Mouse (Mus musculus) left cerebral cortex, adult 11 months (tissue): ENCODE measurements around the gene Gjb5.
A peak's percentile ranks its signal among the peaks of the same experiment; 100 is the strongest.

Experiments used
- DNase-seq: peaks from one replicate; pipeline ENCODE4 v3.0.0; 2022; ENCODE audit warnings: low spot score

Gene Gjb5

DNA sequence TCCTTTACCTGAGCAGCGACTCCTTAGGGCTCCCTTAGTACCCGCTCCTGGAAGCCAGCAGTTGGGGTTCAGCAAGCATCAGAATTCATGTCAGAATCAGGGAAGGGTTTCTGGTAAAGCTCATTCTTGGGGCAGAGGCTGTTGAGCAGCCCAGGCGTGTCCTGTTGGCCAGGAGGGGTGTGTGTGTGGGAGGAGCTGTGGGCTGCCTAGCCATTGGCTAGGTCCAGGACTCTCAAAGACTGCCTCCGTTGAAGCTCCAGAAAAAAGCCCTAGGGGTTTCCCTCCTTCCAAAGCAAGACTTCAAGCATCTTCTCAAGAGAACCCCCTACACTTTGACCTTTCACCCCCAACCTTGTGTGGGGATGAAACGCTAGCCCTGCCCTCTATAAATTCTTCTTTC, at the start of gene Gjb5:
Gene Gjb5 (minus strand): TSS at position 164 of the 400 bp plus-strand sequence.
- no peak for DNase-seq

DNA sequence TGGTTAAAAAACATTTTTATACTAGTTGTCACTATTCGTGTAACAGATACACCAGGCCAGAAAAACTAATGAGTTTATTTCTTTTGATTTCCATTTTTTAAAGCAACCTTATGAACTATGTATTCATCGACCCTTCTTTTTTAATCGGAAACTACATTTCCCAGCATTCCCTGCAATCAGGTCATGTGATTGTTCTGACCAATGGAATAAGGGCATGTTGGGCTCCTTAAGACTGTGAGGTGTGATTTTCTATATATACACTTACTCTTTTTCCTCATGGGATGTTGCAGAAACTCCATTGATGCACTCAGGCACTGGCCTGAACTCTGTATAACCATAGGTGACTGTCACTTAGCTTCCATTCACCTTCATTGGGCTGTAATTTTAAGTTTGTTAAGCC, 44.6 kb upstream of the Gjb5 start:
- no peak for DNase-seq

DNA sequence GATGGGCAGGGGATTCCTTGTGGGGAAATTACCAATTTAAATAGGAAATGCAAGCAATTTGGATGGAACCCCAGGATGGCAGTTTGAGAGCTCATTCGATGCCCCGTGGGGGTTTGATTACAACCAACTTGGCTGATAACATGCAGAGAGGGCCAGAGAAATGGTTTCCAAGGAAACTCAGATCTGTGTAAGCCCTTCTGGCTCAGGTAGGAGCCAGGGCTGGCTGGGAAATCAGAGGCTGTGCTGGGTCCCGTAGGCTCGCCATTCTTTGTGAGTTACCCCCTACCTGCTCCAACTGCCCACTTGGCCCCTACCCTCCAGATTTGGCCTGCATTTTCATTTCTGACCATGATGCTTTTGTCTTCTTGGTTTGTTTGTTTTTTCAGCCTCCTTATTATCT, 44.2 kb upstream of the Gjb5 start:
- no peak for DNase-seq

DNA sequence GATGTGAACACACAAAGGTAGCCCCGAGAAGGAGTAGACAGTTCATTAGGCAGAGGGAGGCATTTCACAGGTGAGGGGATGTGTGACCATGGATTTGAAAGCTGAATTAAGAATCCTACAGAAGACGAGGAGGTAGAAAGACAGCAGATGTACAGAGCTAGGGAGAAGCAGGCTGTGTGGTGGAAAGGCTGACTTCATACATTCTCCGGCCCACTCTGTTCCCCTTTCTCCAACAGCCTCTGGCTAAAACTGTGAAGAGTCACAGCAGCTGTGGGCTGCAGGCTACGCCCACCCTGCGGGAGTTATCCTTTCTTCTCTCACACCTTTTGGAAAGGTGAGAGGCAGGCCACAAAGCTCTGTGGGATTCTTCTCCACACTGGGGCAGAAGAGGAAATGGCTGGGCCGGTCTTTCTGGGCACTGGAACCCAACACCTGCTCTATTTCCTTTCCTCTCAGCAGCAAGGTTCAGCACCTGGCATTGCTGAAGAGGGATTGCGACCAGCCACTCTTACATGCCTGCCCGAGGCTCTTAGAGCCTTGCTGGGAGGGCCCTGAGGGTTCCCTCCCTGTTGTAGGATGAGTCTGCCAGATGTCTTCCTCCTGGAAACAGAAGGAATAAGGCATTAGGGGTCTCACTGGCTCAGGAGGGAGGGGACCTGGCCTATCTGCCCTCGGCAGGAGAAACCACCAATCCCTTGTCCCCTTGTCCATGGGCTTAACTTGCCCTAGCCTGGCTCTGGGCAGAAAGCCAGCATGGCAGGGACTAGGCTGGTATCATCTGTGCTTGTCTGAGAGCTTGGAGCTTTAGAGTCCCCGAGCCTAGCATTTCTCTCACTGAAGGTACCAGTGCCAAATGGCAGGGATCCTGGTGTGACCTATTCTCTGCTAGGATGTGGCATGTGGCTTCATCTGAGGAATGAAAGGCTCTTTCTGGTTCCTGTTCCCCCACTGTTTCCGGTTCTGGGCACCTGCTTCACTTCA, 42.5 kb upstream of the Gjb5 start:
- DNase-seq: no peak

DNA sequence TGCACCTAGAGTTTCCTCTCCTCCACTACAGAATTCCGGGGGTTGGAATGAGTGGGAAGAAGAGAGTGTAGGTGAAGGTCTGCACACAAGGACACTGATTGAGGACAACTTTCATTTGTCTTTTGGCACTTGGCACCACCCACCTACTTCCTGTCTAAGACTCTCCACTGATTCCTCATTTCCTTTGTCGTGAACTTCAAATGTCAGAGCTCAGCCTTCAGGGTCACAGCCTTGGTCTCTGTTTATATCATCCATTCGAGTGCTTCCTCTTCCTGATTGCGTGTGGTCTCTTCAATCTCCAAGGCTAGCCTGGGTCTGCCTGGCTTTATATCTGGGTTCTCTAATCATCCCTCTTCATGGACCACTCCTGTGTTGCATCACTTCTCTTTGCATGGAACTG, 37.6 kb upstream of the Gjb5 start:
- no peak for DNase-seq

DNA sequence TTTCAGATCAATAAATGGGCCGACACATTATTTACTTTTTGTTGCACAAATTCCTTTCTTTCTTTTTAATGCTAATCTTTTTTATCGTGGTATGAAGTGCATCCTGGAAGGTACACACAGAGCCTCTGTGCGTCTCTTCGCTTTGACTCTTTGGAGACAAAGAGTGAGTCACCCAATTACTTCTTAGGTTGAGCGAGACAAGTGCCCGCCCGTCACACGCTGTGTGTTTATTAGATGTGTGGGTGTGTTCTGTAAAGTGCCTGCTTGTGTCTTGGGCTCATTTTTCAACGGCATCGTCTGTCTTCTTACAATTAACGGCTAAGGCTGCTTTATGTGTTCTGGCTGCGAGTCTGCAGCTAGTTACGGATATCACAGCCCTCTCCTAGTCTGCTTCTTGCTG, 31.7 kb upstream of the Gjb5 start:
- no peak for DNase-seq

DNA sequence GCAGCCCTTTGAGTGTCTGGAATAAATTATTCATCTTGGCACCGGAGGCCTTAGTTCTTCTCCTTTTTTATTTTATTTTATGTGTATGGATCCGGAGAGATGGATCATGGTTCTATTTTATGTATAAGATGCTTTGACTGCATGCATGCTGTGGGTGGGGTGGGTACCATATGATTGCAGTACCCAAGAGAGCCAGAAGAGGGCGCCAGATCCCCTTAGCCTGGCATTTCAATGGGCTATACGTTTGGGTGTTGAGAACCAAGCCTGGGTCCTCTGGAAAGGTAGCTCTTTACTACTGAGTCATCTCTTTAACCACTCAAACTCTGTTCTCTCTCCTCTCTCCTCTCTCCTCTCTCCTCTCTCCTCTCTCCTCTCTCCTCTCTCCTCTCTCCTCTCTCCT, 19.4 kb upstream of the Gjb5 start:
- DNase-seq: no peak

DNA sequence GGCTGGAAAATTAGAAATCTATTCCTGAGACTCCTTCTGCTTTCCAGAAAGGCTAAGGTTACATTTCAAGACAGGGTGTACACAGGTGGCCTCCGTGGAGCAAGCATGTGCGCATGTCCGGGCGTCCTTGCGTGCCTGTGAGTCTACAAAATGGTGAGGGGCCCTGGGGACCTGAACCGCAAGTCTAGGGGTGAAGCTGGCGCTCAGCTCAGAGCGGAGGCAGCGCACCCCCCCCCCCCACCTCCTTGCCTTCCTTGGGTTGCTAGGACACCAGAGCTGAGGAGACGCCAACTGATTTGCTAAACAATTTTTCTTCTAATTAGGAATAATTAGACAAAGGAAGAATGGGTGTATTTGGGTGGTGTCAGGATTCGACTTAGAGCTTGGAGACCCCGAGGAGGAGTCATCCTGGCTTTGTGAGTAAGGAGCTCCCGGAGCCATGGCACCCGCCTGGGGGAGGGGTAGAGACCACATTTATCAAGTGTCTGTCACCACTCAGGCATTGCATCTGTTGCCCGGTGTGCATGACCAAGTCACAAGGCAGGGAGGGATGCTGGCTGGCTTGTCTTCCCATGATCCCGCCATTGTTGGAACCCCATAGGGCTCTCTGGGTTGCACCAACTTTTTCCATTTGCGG, 17.7 kb upstream of the Gjb5 start:
- no peak for DNase-seq

DNA sequence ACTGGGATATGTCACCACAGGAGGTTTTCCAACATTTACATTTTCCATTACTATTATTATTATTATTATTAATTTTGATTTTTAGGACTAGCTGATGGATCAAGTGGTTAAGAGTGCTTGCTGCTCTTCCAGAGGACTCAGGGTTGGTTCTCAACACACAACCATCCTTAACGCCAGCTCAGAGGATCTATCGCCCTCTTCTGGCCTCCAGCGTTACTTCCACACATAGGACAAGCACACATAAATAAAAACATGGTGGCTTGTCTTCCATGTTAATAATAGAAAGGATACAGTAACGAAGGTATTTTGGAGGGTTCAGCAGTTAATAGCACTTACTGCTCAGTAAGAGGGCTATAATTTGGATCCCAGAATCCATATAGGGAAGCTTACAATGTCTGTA, 16.7 kb upstream of the Gjb5 start:
- DNase-seq: no peak

DNA sequence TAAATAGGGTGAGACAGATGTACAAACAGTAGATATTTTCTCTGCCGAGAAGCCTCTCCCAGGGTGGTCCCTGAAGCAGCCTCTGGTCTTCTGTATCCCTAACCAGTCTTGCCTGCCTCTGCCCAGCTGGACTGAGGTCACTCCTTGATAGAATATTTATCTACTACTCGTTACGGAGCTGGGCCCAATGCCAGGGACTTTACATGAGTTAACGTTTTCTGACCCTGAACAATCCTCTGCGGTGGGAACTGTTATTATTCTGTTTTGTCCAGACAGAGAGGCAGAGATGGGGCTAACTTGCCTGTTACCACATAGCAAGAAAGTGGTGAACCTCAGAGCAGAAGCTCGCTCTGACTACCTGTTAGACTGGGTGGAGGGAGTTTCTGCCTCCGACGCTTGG, 15.5 kb upstream of the Gjb5 start:
- no peak for DNase-seq

DNA sequence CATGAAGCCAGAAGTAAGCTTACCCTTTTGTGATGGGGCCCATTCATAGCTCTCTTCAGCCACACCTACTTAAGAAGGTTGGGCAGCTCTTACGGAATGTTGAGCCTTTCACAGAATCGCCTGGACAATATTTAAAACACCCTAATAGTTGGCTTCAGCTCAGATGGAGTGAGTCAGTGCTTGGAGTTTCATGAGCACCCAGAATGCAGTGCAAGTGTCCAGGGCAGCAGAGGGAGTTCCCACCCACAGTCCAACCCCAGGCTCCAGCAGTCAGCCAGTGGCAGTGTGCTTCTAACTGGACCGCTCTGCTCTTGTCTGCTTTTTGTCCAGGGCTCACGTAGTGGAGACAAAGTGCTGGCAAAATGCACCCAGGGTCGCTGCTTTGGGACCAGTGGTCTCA, 13.6 kb upstream of the Gjb5 start:
- no peak for DNase-seq

DNA sequence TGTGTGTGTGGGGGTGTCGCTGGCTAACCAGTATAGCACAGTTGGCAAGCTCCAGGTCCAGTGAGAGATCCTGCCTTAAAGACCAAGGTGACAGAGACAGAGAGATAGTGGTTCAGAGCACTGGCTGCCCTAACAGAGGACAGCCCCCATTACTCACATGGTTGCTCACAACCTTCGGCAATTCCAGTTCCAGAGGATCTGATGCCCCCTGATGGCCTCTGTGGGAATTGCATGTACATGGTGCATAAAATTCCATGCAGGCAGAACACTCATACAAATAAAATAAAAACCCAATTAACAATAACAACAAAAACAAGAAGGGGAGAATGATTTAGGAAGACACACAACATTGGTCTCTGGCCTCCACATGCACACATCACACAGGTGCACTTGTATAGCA, 12.5 kb upstream of the Gjb5 start:
- no peak for DNase-seq

DNA sequence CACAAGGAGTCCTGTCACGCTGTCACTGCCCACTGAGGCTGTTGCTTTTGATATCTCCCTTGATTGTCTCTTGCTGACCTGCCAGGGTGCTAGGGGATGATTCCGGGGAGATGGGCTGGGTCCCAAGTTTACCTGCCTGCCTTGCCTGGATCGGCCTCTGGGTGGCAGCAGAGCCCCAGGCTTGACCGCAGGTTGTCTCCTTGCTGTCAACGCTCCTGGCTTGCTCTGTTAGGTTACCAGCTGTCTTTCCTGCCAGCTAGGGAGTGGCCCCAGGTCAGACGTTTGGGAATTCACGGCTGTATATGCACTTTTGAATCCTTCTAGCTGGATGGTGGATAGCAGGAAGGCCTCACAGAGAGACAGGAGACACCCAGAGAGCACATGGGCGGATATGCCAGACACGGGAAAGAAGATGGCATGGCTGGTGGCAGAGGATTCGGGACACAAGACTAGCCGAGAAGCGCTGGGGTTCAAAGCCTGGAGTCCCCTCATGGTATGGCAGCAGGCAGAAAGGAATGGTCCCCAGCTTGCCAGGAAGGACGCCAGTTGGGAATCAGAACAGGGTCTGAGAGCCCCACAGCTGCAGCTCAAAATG, 10.5 kb upstream of the Gjb5 start:
- peak; percentile 29 for DNase-seq

DNA sequence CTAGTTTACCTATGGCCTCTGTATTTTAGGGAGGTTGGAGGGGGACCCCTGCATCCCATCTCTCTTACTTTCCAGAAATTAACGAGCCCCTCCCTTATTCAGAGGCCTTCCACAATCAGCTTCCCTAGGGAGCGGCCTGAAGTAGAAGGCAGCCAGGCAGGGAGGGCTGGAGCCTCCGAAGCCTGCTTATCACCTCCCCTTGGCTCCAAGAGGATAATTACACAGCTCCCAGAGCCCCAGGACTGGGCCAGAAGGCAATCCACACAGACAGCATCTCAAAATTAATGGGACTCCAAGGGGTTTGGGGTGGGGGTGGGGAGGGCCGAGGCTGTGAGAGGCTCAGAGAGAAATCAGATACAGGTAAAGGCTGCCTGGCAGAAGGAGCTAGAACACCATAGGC, 7.9 kb upstream of the Gjb5 start:
- DNase-seq: no peak

DNA sequence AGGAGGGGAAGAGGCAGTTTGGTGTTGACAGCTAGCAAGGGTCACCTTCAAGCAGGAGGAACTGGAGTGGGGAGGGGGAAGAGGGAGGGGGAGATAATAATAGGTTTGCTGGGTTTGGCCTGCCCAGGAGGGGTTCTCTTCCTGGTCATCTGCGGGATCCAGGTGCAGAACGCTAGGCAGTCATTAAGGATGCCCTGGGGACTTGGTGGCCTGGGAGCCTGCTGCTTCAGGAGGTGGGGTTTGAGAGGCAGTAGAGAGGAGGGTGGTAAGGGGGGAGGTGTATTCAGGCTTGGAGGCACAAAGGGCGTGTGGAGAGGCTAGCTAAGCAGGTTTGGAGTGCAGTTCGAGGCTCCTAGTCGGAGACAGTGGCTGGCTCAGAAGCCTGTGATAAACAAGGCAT, 7.5 kb upstream of the Gjb5 start:
- no peak for DNase-seq

DNA sequence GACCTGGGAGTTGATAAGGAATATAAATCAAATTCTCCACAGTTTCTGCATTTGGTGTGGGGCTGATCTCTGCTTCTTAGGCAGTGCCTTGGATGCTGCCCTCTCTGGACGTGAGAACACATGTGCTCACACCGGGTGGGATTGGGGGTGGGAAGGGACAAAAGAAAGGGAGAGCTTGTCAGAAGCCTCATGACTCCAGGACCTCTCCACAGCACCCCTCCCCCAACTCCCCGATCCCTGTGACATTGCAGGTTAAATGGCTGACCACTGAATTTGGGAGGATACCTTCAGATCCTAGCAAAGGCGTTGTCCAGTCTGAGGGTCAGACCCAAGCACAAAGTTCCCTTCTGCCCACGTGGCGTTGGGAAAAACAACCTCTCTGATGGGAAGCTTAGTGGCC, 6.5 kb upstream of the Gjb5 start:
- DNase-seq: no peak

DNA sequence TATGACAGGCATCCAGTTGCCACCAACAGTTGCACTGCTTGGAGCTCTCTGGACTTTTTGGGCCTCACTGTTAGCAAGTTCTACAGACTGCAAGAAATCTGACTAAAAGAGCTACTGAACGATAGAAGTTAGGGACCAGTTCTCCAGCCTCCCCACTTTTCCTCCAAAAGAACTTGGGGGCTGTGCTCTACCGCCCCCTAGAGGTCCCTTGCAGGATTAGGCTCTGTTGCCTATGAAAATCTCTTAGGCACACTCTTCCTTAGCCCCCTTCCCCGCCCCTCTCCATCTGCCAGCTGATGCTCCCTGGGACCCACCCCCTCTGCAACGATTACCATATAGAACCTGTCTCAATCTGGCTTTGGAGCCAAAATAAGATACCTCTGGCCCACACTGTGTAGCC, 5.3 kb upstream of the Gjb5 start:
- no peak for DNase-seq

DNA sequence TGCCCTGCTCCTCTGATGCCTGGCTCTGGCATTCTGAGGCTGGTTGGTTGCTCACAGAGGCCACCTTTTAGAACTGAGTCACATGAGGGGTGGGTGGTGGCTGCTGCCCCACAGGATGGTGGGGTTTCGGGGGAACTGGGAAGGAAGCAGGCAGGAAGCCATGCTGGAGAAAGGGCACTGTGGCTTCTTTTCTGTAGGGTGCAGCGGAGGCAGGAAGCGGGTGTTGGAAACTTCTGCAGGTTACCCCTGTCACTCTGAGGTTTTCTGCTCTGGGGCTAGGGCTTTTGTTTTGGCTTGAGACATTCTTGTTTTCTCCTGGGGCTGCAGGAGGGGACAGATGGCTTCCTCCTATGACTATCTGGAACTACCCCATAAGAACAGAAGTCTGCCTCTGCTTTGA, 4.5 kb upstream of the Gjb5 start:
- no peak for DNase-seq

DNA sequence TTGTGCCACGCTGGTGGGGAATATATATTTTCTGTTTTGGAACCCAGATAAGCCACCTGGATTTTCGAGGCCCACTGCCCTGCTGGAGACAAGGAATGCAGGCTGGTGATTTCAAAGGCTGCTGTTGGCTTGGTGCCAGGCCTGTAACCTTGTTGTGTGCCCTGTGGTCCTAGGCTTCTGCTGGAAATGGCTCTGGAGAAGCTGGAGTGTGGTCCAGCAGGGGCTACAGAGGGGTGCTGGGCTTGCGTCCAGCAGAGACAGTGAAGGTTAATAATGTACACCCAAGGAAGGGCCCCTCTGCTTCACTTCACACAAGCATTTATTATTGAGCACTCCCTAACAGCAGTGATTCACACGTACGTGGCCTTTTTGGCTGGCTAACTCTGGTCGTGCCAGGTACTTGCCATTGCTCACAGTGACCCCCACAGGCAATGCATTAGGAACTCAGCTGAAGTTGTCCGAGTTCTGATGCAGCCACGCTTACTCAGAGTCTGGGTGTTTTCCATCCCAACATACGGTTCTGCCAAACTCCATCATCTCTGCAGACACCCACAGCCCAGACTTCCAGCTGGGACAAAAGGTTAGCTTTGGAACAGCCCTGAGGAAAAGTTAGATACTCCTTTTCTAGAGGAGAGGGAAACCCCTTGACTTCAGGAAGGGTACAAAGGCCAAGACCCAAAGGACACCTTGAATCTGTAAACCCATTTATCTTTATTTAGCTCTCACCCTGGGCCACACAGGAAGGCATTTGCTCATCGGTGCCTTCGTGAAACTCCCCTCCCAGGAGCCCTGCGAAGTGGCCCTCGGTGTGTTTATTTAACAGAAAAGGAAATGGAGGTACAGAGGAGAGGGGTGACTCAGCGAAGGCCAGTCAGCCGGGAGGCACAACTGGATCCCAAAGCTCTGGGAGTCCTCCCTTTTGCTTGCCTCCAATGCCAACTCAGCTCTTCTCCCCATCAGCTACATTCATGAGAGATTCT, 3.2 kb downstream of the Gjb5 start:
- no peak for DNase-seq

DNA sequence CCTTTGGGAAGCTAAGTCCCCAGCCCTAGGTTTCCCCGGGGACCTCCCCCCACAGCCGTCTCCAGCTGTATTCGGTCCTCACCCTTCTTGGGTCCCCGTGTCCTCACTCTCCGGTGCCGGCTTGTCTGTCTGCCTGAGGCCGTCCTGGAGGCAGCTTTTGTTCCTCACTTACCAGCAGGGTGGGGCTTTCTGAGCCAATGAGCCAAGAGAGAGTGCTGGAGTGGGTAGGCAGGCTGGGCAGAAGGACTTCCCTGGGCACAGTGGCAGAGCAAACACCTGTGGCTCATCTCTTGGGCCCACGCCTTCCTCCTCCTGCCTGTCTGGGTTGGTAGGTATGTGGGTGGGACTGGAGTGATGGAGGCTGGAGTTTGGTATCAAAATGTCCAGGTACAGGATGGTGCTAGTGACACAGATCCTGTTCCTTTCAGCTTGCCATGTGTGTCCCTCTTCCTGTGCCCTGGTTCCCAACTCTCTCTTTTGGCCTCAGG, 4.0 kb downstream of the Gjb5 start, which contains the start of gene Gjb4:
Gene Gjb4 (minus strand): TSS at position 131 of the 488 bp plus-strand sequence.
- no peak for DNase-seq

DNA sequence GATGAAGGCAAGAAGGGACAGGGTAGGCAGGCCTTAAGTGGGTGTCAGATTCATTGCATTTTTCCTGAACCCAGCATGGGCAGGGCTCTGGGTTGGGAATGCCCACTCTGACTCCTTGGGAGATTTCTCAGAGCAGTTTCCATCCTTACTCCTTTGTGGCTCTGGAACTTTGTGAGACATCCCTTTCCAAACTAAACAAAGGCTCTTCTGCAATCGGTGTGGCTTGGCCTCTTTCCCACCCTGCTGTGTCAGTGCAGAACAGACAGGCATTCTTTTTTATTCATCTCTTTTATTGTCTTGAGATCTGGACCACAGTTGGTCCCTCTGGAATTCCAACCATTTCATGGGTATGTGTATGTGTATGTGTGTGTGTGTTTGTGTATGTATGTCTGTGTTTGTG, 5.4 kb downstream of the Gjb5 start:
- DNase-seq: no peak
